Mouse (Mus musculus) 3134 (cell line): ENCODE data around the gene Hirip3.
A peak's percentile ranks its signal among the peaks of the same experiment; 100 is the strongest.

Experiments
- DNase-seq: peaks from one replicate; pipeline ENCODE4 v3.0.0-alpha.2; 2011; ENCODE audit warnings: low spot score; ENCODE audit not compliant: insufficient read length; ENCODE audit errors: extremely low read depth

The Hirip3 gene

DNA sequence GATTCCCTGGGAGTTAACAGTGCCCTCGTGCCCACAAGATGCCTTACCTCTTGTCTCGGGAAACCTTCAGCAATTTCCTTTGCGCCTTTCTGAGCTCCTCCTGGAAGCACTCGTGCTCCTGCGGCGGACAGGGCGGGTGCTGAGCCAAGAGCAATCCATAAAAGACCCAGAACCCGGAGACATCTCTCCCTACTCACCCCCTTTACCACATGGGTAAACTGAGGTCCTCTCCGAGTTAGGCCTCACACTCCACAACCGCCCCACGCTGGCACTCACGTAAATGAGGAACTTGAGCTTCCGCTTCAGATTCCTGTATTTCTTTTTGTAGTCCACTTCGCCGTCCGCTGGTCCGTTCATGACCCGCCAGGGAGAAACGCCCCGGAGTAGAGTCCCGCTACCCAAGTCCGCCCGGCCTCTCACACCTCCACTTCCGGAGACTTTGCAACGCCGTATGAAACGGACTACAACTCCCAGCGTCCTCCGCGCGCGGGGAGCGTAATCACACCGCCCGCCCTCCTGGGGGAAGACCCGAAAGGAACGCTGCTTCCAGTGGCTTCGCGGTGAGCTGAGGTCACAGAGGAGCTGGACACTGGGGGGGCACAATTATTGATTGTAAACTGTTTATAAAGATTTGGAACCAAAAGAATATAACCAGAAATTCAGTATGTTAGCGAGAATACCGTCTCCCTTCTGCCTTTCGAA is at the start of gene Hirip3:
Hirip3 (plus strand) TSS at position 544 of the 702 bp plus-strand sequence.
- peak; percentile 95 for DNase-seq

- no peak for DNase-seq
These were observed 46.0 kb upstream of the Hirip3 start for GRCm38 (mm10) chr7:126815726-126816222.

DNA sequence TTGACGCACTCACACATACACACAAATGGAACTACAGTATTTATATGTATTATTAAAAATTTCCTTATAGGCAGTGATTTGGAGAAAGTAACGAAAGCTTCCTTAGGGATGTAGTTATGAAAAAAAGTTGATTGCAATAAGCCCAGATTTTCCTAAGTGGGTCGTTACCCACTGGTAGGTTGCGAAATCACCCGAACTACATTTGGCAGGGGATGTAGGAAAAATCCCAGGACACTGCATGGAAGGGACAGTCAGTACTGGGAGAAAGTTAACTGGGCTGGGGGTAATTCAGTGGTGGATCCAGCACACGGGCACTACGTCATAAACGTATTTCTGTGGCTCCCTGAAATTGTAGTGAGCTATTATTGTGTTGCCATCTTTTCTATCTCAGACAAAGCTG is 45.3 kb upstream of the Hirip3 start:
- DNase-seq, result no peak

- DNase-seq, result no peak
These were observed 44.2 kb upstream of the Hirip3 start for GRCm38 (mm10) chr7:126817595-126817994.

GRCm38 (mm10) chr7:126818818-126819217 is 43.0 kb upstream of the Hirip3 start:
- no peak for DNase-seq

DNA sequence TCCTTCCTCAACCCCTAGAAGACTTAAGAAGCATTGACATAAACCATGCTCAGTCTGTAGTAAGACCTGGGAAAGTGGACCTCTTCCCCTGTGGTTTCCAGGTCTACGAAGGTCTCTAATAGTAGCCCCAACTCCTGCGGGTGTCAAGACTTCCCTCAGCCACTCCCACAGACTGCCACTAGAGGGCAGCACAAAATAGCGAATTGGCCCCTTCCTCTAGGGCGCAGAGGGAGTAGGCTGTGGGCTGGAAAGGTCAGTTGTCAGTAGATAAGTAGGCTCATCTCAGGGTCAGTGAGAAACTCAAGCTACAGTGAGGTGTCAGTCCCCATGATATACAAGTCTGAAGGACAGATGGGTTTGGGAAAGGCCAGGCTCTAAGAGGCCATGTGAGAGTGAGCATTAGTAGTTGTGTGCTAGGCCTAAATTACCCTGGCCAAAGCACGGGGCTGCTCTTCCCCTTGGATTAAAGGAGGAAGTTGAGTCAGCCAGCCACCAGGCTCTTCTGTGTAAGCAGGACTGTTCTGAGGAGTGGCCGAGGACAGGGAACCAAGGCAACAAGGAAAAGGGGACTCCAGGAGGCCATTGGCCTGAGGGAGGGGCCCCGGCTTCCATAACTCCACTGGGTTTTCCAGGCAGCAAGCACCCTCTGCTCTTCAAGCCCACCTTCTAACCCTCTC is 39.8 kb upstream of the Hirip3 start:
- peak; percentile 51 for DNase-seq

GRCm38 (mm10) chr7:126822741-126823140 is 39.0 kb upstream of the Hirip3 start:
- DNase-seq, result no peak

GRCm38 (mm10) chr7:126823202-126823711 is 38.5 kb upstream of the Hirip3 start:
- DNase-seq, result no peak

- no peak for DNase-seq
These were observed 37.8 kb upstream of the Hirip3 start for GRCm38 (mm10) chr7:126823940-126824339.

DNA sequence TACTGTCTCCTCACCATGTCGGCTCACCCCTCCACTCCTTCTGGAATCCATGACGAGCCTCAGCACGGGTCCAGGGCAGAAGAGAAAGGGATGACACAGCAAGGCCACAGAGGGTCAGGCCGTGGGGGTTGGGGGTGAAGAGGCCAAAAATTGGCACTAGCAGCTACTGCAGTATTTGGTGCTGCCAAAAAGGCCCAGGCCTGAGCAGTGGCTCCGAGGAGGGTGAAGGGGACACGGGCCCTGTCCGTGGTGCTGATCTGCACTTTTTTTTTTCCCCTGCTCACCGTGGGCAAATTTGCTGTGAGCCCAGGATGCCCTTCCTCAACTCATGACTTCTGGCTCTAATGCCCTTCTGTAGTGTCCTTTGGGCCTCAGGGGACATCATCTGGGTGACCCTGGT is 36.4 kb upstream of the Hirip3 start:
- no peak for DNase-seq

DNA sequence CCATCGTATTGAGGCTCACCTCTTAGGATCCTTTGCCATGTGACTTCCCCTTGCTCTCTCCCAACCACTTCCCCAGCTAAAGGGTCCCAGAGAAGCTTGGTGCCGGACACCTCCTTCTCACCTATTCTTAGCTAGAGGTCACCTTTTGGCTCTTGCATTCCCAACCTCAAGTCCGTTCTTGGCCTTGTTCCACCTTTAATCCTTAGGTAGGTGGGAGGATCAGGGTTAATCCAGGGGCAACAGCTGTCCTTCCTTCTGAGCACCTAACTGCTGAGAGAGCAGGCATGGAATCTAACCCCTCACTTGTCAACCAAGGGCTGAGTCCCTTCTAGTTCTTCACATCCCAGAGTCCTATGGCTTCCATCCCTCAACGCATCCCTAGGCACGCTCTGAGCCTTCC is 35.8 kb upstream of the Hirip3 start:
- no peak for DNase-seq

DNA sequence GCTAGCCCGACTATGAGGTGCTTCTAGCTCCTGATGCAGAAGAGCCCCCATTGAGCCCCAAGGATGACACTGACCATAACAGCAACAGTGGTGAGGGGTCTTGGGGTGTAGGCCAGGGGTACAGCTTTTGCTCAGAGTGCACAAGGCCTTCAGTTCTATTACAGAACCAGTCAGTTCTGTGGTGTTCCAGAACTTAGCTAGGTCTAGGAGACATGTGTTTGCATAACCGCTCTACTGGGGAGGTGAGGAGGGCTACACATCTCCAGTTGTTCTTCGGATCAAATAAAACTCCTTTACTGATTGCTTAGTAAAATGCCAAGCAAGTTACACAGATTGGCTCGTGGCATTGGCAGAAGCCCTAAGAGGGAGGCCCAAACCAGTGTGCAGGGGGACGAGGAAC is 30.2 kb upstream of the Hirip3 start, which contains the start of gene 4930451I11Rik:
4930451I11Rik (minus strand) TSS at position 101 of the 400 bp plus-strand sequence.
- no peak for DNase-seq

GRCm38 (mm10) chr7:126832036-126832598 is 29.7 kb upstream of the Hirip3 start:
- peak; percentile 63 for DNase-seq

GRCm38 (mm10) chr7:126833294-126833693 is 28.5 kb upstream of the Hirip3 start:
- no peak for DNase-seq

DNA sequence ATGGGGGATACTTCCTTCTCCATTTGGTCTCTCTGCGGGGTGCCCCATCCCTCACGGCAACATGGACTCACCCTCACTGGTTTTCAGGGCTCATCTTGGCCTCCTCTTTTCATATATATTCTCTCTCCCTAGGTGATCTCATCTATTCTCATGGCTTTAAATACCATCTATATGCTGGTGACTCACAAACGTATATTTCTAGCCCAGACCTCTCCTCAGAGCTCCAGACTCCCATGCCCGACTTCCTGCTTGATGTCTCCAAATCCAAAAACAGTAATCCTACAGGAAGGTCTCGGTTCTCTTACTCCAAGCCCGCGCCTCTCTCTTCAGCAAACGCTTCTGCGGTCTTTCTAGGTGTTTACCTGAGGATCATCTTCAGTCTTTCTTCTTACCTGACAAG is 18.5 kb upstream of the Hirip3 start:
- no peak for DNase-seq

DNA sequence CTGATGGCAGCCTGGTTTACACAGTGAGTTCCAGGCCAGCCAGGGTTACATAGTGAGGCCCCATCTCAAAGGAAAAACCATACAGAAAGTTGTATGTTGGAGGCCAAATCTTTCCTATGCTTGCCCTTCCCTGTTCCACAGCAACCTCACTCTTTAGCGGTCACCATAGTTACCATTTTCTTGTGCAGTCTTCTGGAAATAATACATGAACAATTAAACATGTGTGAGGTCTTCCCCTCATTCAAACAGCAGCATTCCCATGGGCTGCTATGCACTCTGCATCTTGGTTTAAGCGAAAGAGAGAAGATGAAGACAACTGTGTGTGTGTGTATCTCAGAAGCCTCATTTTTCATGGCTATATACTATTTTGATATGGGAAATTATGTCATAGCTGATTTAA is 16.3 kb upstream of the Hirip3 start:
- no peak for DNase-seq

DNA sequence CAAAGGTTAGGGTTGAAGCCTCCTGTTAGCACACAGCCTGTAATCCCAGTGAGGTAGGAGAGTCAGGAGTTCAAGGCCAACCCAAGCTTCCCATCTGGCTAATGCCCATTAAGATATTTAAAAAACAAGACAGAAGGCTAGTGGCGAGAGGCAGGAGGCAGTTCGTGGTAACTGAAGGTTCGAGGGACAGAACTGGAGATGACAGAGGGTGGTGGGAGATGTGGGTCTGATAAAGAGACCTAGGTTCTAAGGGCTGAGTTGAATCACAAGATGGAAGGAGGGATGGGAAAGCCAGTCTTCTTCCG is 14.7 kb upstream of the Hirip3 start, which contains the start of gene Doc2a:
Doc2a (plus strand) TSS at position 301 of the 305 bp plus-strand sequence.
- DNase-seq, result no peak

GRCm38 (mm10) chr7:126847421-126848398 is 14.1 kb upstream of the Hirip3 start:
- no peak for DNase-seq

GRCm38 (mm10) chr7:126848794-126849193 is 13.0 kb upstream of the Hirip3 start:
- no peak for DNase-seq

DNA sequence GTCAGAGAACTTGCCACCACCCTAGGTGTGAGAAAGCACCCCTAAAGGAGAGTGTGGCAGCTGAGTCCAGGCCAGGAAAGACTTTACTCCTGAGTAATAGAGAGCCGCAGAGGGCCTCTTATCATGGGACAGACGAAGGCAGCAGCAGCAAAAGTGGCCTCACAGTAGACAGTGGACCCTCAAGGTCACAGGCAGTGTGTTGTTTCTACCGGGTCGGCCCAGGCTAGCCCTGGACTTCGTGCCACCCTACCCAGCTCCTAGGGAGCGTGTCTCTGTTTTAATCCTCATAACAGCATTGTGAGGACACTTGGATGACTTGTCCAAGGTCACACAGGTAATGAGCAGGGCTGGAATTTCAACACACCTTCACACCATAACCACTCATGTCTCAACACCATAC is 11.6 kb upstream of the Hirip3 start:
- DNase-seq, result no peak
